Mouse (Mus musculus) ES-E14 (cell line): Measurements from ENCODE around the gene Kmt2b.

Source experiments
- HCFC1 ChIP-seq: IDR thresholded peaks from 2 replicates; pipeline ENCODE4 v1.6.1; 2012; ENCODE audit warnings: low read length, inconsistent platforms, borderline replicate concordance; ENCODE audit not compliant: insufficient read depth
- MAFK ChIP-seq: IDR thresholded peaks from 2 replicates; pipeline ENCODE4 v1.6.1; 2014; ENCODE audit warnings: mild to moderate bottlenecking, low read depth, low read length, inconsistent platforms; ENCODE audit not compliant: insufficient read depth
- ZC3H11A ChIP-seq: IDR thresholded peaks from 2 replicates; pipeline ENCODE4 v1.6.1; 2012; ENCODE audit warnings: low read depth, mild to moderate bottlenecking, inconsistent platforms, low read length, borderline replicate concordance
- ZNF384 ChIP-seq: IDR thresholded peaks from 2 replicates; pipeline ENCODE4 v1.6.1; 2012; ENCODE audit warnings: low read depth, low read length, inconsistent platforms

GRCm38 (mm10) chr7:30585170-30585569 lies 3.4 kb downstream of the Kmt2b start:
- no peak for TF ChIP-seq MAFK
- TF ChIP-seq HCFC1: no peak
- no peak for TF ChIP-seq ZNF384
- TF ChIP-seq ZC3H11A: no peak
